Mouse (Mus musculus) hematopoietic stem cell, adult 5-6 weeks (primary cell): ENCODE measurements around the gene Rbmxl1. TPM values are rescaled to one million over a fixed set of nuclear protein-coding genes. Genes with fewer than 3 reads are reported as not detected.
"Not testable (repeated sequence)": the region's sequence is repeated elsewhere in the genome, so short reads cannot be mapped to it uniquely, and the experiment has no call there.

Experiments used
- ATAC-seq, 2 experiments: fragments of 125-278 bp in 1 of 2; replicated peaks in 1 of 2; 2 replicates each; pipeline ENCODE4 v1.8.0; 2016 to 2017; ENCODE audit warnings: inconsistent platforms in 2 of 2, mild to moderate bottlenecking in 2 of 2, moderate number of reproducible peaks in 2 of 2, low read depth in 1 of 2, moderate TSS enrichment in 1 of 2; ENCODE audit not compliant: low FRiP score in 2 of 2, poor library complexity in 2 of 2, severe bottlenecking in 2 of 2, insufficient read depth in 1 of 2, low TSS enrichment in 1 of 2
- total RNA-seq: library from RNA; stranded (forward); fragments of 172-1452, 232-1000 nt; gene quantifications from 2 replicates; pipeline ENCODE4 v1.2.3, GENCODE M21; 2017

Gene Rbmxl1
- total RNA-seq = 153 and 167 TPM in 2 replicates

DNA sequence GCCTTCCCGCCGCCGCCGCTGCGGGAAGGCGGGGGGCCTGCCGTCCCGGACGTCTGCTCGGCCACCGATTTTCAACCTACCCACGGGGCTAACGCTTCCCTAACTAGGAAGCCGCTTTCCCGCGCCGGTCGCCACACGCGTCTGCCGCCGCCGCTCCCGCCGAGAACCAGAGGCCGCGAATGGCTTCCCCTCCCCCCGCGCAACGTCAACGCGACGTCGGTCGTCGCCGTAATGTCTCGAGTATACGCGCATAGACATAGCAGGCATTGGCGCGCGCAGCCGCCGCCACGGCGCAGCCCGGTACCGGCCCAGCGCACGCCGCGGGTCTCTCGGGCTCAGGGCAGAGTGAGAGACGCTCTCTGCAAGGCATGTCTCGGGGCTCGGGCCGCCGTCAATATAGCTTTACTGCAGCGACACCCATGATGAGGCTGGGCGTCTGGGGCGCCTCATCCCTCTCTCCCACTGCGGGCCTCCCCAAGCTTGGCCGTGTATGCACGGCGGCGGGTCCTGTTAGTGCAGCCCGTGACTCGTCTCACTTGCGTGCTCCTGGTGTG, at the start of gene Rbmxl1:
Gene Rbmxl1 (minus strand): TSS at position 180 of the 554 bp plus-strand sequence.
- peak; percentile 78 to 81 for ATAC-seq

DNA sequence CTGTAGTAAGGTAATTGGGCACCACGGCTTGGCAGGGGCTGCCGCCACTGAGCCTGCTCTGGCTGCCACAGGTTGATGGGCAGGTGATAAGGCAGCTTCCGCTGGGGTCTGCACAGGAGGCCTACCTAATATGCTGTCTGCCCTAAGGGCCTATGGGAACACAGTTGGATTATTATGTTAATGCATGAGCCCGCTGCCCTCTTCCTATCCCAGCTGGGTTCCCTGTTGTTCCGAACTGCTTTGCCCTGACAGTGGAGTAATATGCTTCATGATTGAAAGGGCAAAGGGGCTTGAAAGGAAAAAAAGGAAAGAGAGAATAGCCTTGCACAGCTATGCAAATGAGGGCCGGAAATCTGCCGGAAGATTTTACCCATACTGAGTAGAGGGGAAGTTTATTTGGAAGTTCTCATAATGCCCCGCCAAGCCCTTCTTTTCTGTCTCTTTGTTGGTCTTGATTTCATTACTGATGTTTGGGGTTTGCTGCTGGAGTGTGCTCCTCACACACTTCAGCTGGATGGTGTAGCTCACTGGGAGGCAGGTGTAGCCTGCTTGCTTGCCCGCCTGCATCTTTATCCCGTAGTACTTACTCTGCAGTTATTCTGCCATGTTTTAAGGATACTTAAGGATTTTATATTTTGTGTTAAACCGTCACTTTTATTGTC, 48.2 kb upstream of the Rbmxl1 start:
- ATAC-seq = no peak

DNA sequence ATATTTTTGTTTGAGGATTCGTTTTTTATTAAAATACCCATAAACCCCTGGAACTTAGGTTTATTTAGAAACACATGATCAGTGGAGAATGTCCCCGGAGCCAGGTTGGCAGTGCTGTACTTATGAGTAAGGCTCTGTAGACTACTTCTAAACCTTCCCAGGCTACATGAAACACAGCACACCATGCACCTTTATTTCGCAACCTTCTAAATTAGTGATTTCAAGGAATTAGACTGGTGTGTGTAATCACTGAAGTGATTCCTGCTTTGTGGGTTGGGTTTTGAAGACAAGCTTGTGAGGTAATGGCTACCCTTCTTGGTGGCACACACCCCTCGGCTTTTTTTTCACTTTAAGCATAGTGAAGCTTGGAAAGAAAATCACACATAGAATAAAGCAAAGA, 47.1 kb upstream of the Rbmxl1 start:
- no peak for ATAC-seq

DNA sequence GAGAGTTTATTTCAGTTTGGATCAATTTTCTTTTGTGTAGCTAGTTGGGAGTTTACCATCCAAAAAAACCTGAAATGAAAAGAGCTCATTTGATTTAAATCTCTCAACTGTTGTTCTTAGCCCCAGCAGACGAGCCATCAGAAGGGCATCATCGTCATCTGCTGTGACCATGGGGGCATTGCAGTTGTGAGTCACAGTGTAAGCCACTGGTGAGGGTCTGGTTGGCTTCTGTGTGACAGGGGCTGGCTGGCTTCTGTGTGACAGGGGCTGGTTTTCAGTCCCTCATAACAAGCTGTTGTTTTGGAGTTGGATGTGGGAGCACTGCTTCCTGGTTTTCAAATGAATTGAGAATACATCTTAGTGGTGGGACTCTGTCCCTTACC, 42.0 kb upstream of the Rbmxl1 start:
- ATAC-seq = no peak

DNA sequence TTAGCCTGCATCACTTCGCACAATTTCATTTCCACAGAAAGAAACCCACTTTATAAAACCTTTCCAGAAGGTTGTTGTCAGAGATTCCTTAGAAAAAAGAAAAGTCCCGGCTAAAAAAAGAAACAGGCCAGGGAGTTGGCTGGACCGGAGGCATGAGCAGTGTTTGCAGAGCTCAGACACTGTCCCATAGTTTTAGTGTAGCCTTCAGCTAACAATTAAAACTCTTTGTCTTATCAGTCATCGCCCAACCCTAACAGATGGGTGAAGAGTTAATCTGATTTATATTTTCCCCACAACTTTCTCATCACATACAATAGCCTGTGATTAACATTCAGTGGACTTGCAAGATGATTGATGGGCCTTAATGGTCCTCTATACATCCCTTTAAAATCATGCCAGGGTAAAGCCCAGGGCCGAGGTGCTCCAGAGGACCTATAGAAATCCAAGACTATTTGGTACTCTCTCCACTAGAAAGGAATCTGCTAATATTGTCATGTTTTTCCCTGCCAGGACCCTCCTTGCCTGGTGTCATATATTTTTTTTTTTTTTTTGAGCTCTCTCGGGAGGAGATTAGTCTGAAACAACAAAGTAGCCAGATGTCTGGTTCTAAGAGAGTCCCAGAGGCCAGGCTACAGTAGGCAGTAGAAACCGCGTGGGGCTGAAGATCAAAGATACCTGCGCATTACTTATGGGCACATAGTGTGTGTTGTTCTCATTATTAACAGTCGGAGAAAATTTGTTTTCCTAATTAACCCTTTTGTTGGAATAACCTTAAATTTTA, 41.5 kb upstream of the Rbmxl1 start:
- no peak for ATAC-seq

DNA sequence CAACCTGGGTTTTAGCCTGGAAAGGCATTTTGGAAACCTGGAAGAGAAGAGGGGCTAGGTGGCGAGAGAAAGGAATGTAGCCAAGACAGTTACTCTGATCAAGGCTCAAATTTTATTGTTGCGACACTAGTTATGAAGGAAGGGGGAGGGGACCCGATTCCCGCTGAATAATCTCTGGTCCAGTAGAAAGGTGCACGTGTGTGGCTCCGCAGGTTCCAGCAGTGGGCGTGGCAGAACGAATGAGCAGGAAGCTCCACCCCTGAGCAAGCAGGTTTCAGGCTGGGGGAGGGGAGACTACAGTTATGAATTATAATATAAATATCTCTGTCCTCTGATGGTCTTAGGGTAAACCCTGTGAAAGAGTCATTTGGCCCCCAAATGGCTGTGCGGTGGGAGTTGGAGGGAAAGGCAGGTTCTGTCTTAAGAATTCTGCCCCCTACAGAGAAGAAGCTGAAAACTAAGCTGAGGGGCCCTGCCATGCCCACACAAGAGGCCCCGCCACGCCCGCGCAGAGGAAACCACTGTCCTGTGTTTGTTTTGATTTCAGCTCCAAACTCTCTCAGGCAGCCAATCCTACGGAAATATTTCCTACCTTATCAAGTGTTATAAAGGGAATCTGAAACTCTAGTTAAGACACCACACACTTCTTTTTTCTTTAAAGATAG, 36.6 kb upstream of the Rbmxl1 start:
- ATAC-seq = 0 out of 4 replicates have a peak, but pooled peaks have one; percentile 29 to 32

DNA sequence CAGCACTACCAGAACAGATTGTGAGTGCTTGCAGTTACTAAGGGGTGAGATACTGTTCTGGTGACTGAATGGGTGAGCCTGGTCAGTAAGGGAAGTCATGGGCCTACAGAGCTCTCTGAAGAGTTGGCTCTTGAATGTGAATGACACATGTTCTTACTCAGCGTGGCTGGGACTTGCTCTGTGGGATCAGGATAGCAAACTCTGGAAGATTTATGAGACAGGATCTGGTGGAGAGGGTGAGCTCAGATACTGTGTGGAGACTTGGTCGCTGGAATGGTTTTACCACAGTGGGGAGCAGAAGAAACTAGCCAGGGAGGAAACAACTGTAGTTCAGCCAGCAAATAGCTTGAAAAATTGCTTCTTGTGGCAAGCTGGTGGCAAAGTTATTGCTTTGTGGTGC, 35.8 kb upstream of the Rbmxl1 start:
- no peak for ATAC-seq

DNA sequence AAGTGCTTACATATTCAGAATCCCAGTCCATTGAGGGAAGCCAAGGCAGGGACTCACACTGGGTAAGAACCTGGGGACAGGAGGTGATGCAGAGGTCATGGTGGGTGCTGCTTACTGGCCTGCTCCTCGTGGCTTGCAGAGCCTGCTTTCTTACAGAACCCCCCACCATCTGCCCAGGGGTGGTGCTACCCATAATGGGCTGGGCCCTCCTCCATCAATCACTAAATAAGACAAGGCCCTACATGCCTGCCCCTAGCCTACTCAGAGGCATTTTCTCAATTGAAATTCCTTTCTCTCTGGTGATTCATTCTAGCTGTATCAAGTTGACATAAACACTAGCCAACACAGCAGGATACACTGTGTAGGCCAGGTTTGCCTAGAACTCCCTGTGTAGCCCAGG, 34.9 kb upstream of the Rbmxl1 start:
- no peak for ATAC-seq

DNA sequence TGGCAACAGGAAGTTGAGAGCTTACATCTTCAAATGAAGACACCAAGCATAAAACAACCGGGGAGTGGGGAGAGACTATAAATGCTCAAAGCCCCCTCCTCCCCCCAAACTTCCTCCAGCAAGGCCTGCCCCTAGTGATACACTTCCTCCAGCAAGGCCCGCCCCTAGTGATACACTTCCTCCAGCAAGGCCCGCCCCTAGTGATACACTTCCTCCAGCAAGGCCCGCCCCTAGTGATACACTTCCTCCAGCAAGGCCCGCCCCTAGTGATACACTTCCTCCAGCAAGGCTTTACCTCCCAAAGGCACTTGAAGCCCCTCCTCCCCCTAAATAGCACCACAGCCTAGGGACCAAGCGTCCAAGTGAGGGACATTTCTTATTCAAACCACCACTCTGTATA, 34.0 kb upstream of the Rbmxl1 start:
- ATAC-seq = not testable (repeated sequence)

DNA sequence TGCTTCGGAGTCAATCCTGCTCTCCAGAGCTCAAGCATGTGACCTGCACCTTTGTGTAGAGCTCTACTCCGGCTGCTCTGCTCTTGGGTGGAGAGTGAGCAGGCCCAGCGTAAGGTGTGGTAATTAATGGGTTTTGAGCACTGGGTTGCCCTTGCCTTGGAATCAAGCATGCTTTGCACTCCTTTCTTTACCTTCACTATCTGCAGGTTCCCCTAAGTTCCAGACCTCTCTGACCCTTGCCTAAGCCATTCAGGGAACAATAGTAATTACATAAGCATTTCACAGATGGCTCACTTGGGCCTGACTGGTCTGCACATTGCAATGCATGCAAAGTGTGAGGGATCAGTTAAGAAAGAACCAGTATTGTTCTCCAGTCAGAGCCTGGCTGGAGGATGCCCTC, 29.1 kb upstream of the Rbmxl1 start:
- no peak for ATAC-seq

DNA sequence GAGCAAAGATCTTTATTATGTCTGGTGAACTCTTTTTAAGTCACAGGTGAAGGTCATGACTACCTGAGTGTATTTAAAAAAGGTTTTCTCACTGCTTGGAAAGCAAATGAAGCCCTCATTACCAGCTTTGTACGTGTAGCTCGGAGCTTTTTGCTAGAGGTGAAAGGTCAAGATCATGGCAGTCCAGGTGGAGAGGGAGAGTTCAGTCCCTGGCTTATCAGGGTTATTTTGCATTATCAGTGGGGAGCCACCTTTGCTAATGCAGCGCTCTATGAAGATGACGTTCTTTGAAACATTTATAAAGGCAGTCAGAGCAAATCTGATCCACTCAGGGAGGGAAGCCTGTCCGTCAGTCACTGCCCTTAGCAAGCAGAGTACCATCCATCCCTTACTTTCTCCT, 28.0 kb upstream of the Rbmxl1 start:
- no peak for ATAC-seq

DNA sequence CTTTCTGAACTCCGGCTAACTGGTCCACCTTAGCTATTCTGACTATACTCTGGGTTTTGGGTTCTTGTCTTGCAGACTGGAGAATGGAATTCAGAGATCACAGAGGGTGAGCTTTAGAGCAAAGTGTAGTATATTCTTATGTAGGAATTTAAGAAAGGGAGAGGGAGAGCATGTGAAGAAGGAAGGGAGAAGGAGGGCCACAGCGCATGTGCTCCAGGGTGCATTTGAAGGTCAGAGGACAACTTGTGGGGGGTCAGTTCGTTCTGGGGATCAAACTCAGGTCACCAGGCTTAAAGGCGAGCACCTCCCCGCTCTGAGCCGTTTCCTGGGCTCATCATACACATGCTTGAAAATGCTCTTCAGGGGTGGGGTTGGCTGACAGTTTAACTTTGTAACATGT, 25.3 kb upstream of the Rbmxl1 start:
- no peak for ATAC-seq

DNA sequence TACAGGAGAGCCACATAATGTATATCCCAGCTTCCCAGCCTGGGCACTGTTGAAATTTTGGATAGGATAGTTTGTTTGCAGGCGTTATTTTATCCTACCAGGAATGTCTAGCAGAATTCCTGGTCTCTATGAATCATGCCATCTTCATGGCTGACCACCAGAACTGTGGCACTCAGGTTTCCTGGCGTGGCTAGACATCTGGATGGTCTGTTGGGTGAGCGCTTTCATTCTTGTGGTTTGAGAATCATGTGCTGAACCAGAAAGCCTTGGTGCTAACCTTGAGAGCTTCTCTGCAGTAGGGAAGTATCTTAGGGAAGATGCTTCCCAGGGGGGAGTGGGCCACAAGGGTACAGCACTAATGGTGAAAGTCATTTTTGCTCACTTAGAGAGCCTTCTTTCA, 6.4 kb upstream of the Rbmxl1 start:
- no peak for ATAC-seq

DNA sequence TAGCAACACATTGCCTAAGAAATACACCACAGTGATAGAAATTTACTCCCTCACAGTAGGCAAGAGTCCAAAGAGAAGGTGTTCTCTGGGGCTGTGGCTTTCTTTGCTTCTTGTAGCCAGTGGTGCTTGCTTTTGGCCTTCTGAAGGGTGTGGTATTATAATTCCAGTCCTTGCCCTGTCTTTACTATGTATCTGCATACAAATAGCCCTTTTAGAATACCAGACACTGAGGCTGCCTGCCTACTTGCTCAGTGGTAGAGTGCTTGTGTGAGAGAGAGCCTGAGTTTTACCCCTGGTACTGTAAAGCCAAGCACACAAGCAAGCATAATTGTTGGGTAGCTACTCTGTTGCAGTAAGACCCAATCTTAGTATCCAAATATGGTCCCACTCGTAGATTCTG, 6.0 kb upstream of the Rbmxl1 start:
- ATAC-seq = no peak

DNA sequence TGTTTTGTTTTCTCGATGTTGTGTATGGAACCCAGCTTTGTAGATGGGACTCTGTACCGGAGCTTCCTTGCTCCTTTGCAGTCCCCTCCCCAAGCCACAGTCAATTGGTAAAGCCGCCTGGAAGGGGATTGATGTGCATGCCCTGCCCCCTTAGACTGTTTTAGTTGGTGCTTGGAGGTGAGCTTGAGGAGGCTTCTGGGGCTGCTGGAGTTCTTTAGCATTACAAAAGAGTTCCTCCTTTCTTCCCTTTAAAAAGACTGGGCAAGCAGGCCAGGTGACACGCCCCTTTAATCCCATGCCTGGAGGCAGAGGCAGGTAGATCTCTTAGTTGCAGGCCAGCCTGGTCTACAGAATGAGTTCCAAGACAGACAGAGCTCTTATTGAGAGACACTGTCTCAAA, 4.4 kb upstream of the Rbmxl1 start:
- ATAC-seq = no peak

DNA sequence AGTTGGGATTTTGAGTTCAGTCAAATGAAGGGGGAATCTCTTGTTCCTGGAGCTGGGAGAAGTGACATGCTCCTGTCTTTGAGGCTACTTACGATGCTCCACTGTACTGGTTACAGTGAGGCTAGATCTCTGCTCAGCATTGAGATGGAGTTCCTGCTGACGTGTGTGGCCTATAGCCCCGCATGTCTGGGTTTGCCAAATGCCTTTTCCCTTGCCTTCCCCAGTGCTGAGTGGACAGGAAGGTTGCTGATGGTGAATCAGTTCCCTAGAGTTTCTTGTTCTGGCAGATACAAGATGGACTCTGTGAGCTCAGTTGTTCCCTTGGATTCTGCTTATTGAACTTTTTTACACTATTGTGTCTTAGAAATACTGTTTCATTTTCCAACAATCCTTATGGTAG, 2.2 kb upstream of the Rbmxl1 start:
- no peak for ATAC-seq

DNA sequence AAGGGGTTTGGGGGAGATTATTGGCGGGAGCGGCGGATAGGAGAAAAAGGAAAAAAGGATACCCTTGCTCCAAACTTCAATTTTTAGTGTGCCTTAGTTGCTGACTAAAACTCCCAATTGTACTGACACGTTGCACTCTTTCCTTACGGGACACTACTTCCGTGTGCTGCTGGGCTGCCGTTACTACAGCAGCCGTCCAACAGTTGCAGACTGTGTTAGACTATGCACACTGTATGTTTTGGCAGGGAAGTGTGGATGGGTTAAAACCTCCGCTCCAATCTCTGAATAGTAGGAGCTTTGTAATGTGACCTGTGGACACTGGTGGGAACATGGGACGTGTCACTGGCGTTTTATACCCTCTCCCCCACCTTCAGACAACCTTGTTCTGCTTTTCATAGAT, 1.4 kb upstream of the Rbmxl1 start:
- peak; percentile 12 to 34; a peak in 2 of 4 replicates for ATAC-seq
